Mouse (Mus musculus) testis, adult 2 months (tissue): ENCODE results near the gene Astl. TPM values are rescaled to one million over a fixed set of nuclear protein-coding genes. Genes with fewer than 3 reads are reported as not detected.
A peak's percentile ranks its signal among the peaks of the same experiment; 100 is the strongest.

Experiments used
- H3K27ac ChIP-seq: fragments of 200-500 bp; 2 replicates; pipeline ENCODE4 v1.5.1; 2012; ENCODE audit warnings: low read depth, low read length; ENCODE audit not compliant: control insufficient read depth, insufficient read depth
- H3K27me3 ChIP-seq: fragments of 200-500 bp; 2 replicates; pipeline ENCODE4 v1.6.1; 2012; ENCODE audit warnings: mild to moderate bottlenecking, low read length, moderate library complexity; ENCODE audit not compliant: control insufficient read depth, insufficient read depth
- H3K36me3 ChIP-seq: fragments of 200-500 bp; 2 replicates; pipeline ENCODE4 v1.6.1; 2012; ENCODE audit warnings: mild to moderate bottlenecking, low read length; ENCODE audit not compliant: control insufficient read depth, insufficient read depth
- H3K4me1 ChIP-seq: fragments of 200-500 bp; 2 replicates; pipeline ENCODE4 v1.6.1; 2012; ENCODE audit warnings: low read length; ENCODE audit not compliant: control insufficient read depth, insufficient read depth
- H3K4me3 ChIP-seq: fragments of 200-500 bp; 2 replicates; pipeline ENCODE4 v1.5.1; 2012; ENCODE audit warnings: low read depth, mild to moderate bottlenecking, low read length, moderate library complexity, mixed read lengths; ENCODE audit not compliant: control insufficient read depth
- CTCF ChIP-seq: fragments of 200-500 bp; IDR thresholded peaks from 2 replicates; pipeline ENCODE4 v1.5.1; 2012; ENCODE audit warnings: low read depth, mild to moderate bottlenecking, inconsistent platforms, low read length, moderate library complexity; ENCODE audit not compliant: control insufficient read depth, insufficient read depth, insufficient replicate concordance
- POLR2A ChIP-seq: fragments of 200-500 bp; IDR thresholded peaks from 2 replicates; pipeline ENCODE4 v1.6.1; 2012; ENCODE audit warnings: low read depth, mild to moderate bottlenecking, inconsistent platforms, low read length, moderate library complexity; ENCODE audit not compliant: control insufficient read depth
- polyA plus RNA-seq: library from polyadenylated mRNA; depleted of rRNA; stranded (reverse); fragments of >200 nt; gene quantifications from 2 replicates; pipeline ENCODE4 v1.2.3, GENCODE M21; 2012

Astl gene
- polyA plus RNA-seq, 1 experiment: not detected

- no peak overlapping the region for H3K27ac ChIP-seq
- H3K27me3 ChIP-seq: no peaks in the 10 kb centered on the region
- H3K4me3 ChIP-seq: peak overlapping the region; percentile 91
- TF ChIP-seq CTCF (no peak), POLR2A (no peak)
- H3K36me3 ChIP-seq: no peaks in the 10 kb centered on the region
- H3K4me1 ChIP-seq: peaks cover 12% of the 10 kb centered on the region
Observed at GRCm38 (mm10) chr2:127336497-127336832, 2.0 kb upstream of the Astl start.

GRCm38 (mm10) chr2:127336885-127337284, 1.6 kb upstream of the Astl start:
- Histone ChIP-seq H3K36me3 (no peaks in the 10 kb centered on the region), H3K4me3 (peak overlapping the region; percentile 91), H3K27me3 (no peaks in the 10 kb centered on the region)

GRCm38 (mm10) chr2:127337531-127337930, 908 bp upstream of the Astl start:
- Histone ChIP-seq H3K36me3 (no peaks in the 10 kb centered on the region), H3K4me1 (peaks cover 12% of the 10 kb centered on the region), H3K4me3 (no peak overlapping the region), H3K27me3 (no peaks in the 10 kb centered on the region), H3K27ac (no peak overlapping the region)
- TF ChIP-seq POLR2A: no peak
- no peak for TF ChIP-seq CTCF

More at GRCm38 (mm10) chr2:127336885-127337284, 1.6 kb upstream of the Astl start:
- H3K4me1 ChIP-seq: peaks cover 12% of the 10 kb centered on the region
- no peak for TF ChIP-seq POLR2A
- no peak for TF ChIP-seq CTCF
- no peak overlapping the region for H3K27ac ChIP-seq

- Histone ChIP-seq H3K27ac (no peak overlapping the region), H3K27me3 (no peaks in the 10 kb centered on the region), H3K36me3 (no peaks in the 10 kb centered on the region), H3K4me1 (peaks cover 12% of the 10 kb centered on the region), H3K4me3 (no peak overlapping the region)
- TF ChIP-seq POLR2A: no peak
- TF ChIP-seq CTCF: no peak
Observed at GRCm38 (mm10) chr2:127338012-127338411, 427 bp upstream of the Astl start.

GRCm38 (mm10) chr2:127338833-127339232, 394 bp downstream of the Astl start:
- TF ChIP-seq CTCF (no peak), POLR2A (no peak)
- H3K27me3 ChIP-seq: no peaks in the 10 kb centered on the region
- H3K4me3 ChIP-seq: no peak overlapping the region
- H3K4me1 ChIP-seq: peaks cover 12% of the 10 kb centered on the region
- no peak overlapping the region for H3K27ac ChIP-seq
- H3K36me3 ChIP-seq: no peaks in the 10 kb centered on the region

- Histone ChIP-seq H3K27ac (no peak overlapping the region), H3K4me3 (no peak overlapping the region), H3K4me1 (peaks cover 12% of the 10 kb centered on the region), H3K36me3 (no peaks in the 10 kb centered on the region), H3K27me3 (no peaks in the 10 kb centered on the region)
- no peak for TF ChIP-seq CTCF
- TF ChIP-seq POLR2A: no peak
Observed at GRCm38 (mm10) chr2:127339262-127339661, 823 bp downstream of the Astl start.

- Histone ChIP-seq H3K4me3 (no peak overlapping the region), H3K27me3 (no peaks in the 10 kb centered on the region)
- TF ChIP-seq CTCF (peak; percentile 63; the same call in 1 of the 2 replicates), POLR2A (no peak)
Observed at GRCm38 (mm10) chr2:127341159-127341558, 2.7 kb downstream of the Astl start.

GRCm38 (mm10) chr2:127346334-127346733, 7.9 kb downstream of the Astl start:
- no peak overlapping the region for H3K27ac ChIP-seq
- no peak overlapping the region for H3K4me3 ChIP-seq
- no peaks in the 10 kb centered on the region for H3K27me3 ChIP-seq
- no peak for TF ChIP-seq POLR2A
- no peak for TF ChIP-seq CTCF
- H3K36me3 ChIP-seq: no peaks in the 10 kb centered on the region
- H3K4me1 ChIP-seq: no peaks in the 10 kb centered on the region

More at GRCm38 (mm10) chr2:127341159-127341558, 2.7 kb downstream of the Astl start:
- peaks cover 5% of the 10 kb centered on the region for H3K4me1 ChIP-seq
- H3K36me3 ChIP-seq: no peaks in the 10 kb centered on the region
- no peak overlapping the region for H3K27ac ChIP-seq
